Mouse (Mus musculus) mature B cell (primary cell): ENCODE measurements around the gene Synrg.

Source experiments
- in situ Hi-C: fragments of 300-500 bp; cut with MboI; formaldehyde crosslinking; loops from 2 replicates; pipeline ENCODE4 v1.14.3; 2019

Gene Synrg

DNA sequence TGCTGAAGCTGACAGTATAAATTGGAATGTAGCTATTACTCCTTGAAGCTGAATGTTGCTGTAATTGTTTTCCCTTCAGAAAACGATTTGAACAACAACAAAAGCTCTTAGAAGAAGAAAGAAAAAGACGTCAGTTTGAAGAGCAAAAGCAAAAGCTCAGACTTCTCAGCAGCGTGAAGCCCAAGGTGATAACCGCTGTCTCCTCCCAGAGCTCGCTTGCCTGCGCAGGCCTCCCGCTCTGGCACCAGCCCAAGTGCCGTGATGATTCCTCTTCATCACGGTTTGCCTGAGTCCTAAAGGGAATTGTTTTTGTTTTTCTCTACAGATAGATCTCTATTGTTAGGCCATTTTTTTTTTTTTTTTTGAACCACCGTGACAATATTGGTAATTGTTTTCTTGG, 17.1 kb downstream of the Synrg start:
- in situ Hi-C loops = no loop called here

DNA sequence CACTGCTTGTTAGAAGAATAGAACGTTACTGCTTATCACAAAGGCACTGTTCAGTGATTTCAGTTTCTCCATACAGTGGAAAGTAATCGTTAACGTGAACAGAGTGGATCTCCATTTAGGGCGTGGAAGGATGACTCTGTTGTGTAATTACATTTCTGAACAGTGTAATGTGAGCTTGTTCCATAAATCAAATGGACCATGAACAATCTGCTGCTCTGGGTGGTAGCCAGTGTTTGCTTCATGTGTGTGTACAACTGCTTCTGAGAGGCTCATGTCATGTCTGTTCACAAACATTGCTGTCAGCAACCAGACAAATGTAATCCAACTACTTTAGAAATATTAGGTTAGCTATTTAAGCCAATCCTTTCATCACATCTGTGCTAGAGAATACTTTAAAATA, 27.5 kb downstream of the Synrg start:
- in situ Hi-C loops = no loop called here

DNA sequence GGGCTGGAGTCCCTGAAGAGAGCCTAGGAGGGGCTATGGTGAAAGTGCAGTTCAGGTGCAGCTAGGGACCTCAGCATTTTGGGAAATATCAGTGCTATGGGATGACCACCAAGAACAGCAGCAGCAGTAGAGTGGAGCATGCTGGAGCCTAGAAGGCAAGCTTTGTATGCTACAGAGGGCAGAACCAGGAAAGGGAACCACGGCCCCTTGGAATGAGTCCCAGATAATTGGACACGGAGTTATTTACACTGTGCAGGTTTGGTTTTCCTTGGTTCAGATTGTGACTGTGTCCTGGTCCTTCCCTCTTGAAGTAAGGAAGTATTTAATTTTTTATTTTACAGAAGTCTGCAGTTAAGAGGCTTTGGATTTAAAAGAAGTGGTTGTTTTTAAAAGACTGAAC, 29.2 kb downstream of the Synrg start:
- in situ Hi-C loops = no loop called here

DNA sequence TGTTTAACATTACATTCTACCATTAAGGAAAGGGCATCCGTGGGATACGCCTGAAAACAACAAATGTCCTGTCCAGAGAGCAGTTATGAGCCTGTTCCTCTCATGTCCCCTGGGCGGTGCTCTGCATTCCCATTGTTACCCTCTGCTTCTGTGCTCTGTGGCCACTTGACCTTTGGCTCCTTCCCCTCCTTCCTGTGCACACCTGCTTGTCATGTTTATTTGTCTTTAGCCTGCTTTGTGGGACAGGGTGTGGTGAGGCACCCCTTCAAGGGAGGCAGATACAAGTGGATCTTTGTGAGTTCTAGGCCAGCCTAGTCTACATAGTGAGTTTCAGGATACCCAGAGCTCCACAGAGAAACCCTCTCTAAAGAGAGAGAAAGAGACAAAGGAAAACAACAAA, 30.3 kb downstream of the Synrg start:
- in situ Hi-C loops = no loop called here

DNA sequence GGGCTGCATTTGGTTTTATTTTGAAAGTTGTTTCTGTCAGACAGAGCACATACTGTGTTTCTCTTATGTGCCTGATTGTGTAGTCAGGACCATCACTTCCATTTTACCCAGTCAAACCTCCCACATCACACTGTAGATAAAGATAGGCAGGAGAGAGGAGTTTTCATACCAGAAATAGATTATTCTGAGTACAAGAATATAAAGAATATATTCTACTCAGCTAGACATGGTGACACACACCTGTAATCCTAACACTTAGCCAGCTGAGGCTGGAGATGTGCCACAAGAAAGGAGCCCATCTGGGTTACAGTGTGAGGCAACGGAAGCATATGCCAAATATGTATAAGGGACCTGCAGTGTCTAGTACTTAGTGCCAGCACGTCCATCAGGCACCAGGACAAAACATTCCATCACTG, 31.3 kb downstream of the Synrg start:
- in situ Hi-C loops = no loop called here

DNA sequence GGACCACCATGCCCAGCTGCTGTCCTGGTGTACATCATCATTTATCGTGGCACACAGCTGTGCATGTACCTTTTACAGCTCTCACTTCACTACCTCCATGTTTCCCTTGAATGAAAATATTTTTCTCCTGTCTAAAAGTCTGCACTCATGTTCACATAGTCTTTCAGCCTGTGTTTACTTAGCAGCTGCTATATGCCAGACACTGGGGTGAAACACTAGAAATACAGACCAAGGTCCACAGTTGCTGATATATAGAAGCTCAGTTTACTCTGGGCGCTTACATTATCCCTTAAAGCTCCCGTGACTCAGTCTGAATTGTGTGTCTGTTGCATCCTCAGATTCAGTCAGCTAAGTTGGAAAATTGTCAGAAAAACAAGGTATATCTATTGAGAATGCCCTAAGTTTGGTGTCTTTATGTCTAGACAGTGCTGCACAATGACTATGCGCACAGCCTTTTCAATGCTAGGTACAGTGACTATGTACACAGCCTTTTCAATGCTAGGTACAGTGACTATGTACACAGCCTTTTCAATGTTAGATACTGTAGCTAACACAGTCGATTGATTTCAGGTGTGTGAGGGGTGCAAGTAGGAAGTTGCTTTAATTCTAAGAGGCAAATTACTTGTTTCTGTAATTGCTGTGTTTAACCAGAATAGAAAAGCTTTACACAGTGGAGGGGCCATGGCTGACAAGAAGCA, 33.1 kb downstream of the Synrg start:
- in situ Hi-C loops = no loop called here

DNA sequence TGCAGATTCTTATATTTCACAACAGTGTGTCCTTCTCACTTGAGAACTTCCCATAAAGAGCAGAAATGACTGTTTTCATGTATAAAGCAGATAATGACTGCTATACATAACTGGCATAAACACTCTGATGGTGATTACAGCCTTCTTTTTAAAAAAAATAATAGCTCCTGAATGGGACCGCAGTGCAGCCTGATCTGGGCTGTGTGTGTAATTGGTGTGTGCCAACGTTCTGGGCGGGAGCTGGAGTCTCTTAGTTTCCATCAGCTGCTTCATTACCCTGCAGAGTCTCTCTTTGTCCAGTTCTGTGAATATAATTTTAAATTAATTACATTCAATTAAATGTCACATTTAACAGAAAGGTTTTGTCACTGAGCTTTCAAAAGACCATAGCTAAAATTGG, 34.8 kb downstream of the Synrg start:
- in situ Hi-C loops = no loop called here

DNA sequence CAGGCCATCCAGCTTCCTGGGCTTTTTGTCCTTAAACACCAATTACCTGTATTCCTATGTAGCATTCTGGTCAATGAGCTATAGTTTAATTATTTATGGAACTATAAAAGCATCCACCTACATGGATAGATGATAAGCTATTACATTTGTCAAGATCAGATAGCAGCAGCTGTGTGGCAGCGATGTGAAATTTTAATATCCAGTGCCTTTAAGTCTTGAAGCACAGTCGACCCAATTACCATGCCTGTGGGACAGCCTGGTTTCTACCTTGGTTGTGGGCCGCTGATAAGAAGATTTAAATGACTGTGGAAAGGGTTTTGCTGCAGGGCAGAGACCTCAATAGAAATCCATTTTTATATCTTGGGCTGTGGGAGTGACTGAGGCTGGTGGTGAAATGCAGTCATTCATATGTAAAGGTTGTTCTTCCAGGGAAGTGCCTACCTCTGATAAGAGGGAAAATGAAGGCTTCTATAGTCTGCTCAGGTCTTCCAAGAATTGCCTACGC, 35.2 kb downstream of the Synrg start:
- in situ Hi-C loops = no loop called here

DNA sequence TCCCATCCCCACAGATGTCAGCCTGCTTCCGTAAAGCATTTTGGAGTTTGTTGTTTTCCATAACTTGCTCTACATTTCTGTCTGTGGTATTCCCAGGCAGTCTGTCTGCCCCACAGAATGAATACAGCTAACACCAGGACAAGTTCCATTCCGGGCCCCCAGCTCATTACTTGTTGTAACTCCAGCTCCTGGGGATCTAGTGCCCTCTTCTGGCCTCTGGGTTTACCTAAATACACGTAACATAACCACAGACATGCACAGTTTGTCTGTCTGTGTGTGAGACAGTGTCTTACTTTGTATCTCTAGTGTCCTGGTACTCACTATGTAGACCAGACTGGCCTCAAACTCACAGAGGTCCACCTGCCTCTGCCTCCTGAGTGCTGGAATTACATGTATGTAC, 37.0 kb downstream of the Synrg start:
- in situ Hi-C loops = no loop called here

DNA sequence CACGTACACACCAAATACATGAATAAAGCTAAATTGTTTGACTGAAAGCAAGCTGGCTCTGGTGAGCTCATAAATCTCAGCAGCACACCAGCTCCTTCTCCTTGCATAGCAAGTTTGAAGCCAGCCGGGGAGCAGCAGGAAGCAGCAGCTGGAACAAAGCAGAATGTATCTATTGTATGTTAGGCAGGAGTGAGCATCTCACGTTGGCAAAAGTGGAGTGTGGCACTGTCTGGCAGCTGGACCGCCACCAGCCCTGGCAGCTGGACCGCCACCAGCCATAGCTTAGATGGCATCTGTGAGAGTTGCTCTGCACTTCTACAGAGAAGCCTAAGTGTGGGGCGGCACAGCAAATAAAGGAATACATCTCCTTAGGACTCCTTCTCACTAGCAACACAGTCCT, 39.8 kb downstream of the Synrg start:
- in situ Hi-C loops = no loop called here

DNA sequence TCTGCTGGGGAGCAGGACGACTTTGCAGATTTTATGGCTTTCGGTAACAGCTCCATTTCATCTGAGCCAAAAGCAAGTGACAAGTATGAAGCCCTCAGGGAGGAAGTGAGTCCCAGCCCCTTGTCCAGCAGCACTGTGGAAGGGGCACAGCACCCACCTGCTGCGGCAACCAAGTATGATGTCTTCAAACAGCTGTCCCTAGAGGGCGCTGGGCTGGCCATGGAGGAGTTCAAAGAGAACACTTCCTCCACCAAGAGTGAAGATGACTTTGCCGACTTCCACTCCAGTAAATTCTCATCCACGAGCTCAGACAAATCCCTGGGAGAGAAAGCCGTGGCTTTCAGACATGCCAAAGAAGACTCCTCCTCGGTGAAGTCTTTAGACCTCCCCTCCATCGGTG, 44.8 kb downstream of the Synrg start:
- in situ Hi-C loops = no loop called here

DNA sequence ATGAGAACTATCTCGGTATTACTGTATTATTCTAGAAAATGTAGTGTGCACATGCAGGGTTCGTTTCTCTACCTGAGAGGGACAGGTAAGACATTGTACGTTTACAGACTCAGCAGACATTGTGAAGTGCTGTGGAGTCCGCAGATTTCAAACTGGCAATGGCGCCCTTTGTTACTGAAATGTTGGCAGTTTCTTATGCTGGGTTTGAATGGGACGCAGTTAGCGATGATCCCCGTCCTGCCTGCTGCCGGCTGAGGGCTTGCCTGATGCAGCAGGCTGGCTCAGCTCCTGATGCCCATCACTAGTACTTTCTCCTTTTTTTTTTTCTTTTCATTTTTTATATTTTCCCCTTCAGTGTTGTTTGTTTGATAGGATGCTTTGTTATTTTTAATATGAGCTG, 46.2 kb downstream of the Synrg start:
- in situ Hi-C loops = no loop called here

DNA sequence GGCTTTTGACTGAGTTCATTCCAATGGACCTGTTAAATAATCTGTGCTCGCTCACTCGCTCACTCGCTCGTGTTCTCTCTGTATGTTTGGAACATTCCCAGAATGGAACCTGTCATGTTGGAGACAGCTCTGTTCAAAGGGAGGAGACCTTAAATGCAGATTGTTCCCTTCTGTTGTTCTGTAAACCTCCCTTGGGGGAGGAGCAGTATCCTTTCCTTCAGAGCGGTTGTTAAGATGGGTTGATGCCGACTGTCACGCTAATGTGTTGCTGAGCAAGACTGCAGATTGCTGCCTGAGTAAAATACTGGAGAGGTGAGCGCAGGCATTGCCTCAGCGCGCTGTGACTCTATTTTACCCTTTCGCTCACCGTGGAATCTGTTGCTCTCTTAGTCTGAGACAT, 46.8 kb downstream of the Synrg start:
- in situ Hi-C loops = no loop called here

DNA sequence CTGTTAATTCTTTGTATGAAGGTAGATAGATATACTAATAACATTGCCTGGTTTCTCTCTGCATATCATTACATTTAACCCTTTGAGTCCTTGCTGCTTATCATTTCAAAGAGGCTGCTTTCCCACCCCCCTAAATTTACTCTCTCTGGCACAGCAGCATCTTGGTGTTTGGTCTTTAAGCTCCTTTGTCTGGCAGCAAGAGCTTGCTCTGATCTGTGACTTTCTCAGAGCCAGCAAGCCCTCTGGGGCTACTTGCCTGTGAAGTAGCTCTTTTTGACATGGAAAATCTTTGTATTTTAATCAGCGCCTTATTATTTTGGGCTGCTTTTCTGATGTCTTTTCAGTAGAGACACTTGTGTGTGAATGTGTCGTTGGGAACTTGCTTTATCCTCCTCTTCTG, 47.3 kb downstream of the Synrg start:
- in situ Hi-C loops = no loop called here

DNA sequence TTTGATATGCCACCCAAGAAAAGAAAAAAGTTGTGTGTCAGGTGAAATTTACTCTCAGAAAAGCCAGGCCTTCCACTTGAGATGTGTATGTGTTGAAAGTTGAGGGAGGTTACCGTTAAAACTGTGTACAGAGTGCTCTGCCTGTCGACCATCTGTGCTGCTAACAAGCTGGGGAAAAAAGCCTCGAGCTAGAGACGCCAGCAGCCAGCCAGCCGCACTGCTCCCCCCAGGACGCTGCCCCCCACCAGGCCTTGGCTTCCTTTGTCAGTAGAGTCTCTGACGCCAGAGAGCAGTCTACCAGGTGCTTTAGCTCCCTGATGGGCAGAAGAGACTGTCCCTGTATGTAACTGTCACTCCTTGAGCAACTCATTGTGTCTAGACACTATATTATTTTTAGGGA, 48.9 kb downstream of the Synrg start:
- in situ Hi-C loops = no loop called here

DNA sequence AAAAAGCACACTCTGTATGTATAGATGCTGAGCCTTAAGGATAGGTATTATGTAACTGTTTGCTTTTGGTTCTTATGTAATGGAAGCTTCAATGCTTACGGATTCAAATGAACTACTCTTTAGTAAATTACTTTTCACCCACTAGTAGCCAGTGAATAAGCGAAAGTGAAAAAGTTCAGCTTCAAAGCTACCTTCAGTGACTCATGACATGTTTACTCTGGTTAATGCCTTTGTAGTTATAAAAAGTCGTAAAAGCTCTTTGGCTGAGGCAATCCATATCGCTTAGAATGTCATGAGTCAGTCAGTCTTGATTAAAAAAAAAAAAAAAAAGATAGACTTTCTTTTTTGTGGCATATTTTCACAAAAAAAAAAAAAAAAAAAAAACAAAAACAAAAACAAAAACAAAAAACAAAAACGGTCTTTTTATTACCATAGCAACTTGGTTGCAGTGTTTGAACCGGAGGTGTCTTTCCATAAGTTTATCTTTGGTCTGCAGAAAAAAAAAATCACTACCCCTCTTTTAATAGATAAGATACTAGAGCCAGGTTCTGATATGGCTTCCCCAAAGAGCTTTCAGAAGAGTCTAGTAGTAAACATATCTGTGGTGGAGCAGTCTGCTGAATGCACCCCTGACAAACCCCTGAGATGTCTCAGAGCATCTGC, 52.0 kb downstream of the Synrg start:
- in situ Hi-C loops = no loop called here

DNA sequence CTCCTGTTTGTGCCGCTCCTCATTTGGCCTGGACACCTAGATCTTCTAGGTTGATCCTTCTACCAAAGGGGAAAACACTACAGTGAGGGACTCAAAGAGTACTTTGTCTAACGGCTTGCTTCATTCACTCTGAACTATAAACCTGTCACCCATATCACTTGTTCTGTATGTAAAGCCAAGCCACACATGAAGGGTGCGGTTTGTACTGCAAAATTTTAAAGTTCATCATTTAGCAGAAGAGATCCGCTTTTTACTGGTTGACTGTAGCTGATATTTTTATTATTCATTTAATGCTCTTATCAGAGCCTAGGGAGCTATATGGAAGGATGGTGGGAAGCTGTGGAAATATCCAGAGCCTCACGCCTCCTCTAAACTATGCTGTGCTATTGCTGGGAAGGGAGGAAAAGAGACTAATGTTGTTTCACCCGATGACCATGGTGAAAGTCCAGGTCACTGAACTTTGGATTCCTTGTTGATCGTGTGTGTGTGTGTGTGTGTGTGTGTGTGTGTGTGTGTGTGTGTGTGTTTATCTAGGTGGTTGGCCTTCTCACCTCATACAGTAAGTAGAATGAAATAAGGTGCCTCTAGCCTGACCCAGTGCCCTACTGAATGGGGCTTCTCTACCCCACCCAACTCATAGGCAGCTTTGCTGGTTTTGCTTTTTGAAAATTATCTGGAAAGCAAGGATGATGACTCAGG, 52.7 kb downstream of the Synrg start:
- in situ Hi-C loops = no loop called here

DNA sequence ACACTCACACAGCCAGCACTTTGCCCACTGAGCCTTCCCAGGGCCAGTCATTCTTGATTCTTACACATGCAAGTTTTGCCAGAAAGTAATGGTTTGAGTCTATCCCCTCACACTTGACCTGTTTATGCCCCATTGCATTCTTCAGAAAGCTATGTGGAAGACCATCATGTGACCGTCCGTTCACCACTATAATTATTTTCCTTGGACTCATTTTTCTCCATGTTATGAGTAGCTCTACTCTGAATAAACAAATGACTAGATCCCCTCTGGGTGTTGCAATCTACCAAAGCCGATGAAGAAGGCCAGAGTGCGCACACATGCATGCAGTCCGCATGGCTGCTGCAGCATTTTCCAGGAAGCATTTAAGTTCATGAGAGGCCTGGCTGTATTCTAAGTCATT, 63.0 kb downstream of the Synrg start:
- in situ Hi-C loops = no loop called here

DNA sequence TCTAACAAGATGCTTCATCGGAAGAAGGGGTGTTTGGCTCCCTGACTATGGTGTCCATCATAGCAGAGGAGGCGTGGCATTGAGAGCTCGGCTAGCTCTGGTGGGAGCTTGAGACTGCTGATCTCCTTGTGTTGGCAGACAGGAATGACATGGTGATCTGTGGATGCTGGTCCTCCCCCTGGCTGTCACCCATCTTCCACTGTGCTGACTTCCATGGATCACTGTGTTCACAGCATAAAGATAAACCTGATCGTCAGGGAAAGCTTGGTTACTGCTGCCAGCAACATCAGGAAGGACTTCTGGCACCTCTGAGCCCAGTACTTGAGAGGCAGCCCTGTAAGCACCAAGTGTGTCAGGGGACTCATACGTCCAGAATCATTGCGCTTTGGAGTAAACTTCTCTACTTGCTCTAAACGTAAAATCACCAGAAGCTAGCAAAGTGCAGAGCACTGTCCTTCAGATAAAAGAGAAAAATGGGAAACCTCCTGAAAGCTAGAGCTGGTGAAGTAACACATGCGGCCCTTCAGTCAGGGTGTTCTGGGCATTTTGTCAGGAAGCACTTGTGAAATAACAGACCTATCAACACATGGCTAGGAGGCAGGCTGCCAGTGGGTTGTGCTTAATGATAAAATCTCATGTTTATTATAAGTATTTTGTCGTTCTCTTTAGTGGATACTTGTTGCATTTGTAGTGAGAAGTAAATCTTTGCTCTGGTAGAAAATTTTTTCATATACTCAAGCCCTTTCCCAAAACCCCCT, 64.2 kb downstream of the Synrg start:
- in situ Hi-C loops = no loop called here

DNA sequence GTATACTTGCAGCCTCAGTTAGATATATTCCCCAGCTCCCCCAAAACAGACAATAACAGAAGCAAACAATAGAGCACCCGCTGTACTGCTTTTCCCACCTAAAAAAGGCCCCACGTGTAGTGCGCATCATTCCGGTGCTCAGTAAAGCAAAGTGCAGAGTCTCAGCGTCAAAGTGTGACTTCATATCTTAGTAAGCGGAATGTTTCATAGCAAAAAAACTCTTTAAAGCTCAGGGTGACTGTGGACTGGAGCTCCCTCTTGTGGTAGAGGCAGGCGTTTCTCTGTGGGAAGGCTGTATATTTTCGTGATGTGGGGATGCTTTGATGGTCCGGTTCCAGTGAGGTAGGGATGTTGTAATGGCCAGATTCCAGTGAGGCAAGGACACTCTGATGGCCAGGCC, 67.7 kb downstream of the Synrg start:
- in situ Hi-C loops = no loop called here

DNA sequence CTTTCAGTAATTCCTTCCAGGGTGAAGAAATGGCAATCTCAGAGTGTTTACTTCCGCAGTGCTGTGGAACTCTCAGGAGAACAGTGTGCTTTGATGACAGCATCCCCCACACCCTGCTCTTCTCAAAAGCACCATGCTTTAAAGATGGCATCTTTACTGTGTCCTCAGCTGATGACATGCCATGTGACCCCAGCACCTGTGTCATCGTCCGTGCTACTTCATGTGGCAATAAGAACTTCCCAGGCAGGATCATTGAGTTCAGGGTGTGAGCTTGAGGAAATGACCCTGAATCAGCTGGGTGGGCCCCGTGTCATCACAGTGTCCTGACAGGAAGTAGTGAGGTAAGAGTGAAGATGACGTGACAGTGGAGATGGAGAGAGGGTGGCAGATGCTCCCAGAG, 68.3 kb downstream of the Synrg start:
- in situ Hi-C loops = no loop called here

DNA sequence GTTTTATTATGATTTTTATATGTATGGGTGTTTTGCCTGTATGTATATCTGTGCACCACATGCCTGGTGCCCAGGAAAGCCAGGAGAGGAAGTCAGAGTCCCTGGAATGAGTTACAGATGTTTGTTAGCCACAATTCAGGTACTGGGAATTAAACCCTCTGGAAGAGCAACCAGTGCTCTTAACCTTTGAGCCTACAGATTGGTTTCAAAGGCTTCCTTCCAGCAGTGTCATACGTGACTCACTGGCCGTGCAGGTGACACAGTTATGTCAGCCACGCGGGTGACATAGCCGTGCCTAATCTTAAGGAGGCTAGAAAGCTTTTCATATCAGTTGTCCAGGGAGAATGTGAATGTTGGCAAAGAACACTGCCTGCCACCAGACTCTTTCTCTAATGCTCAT, 69.4 kb downstream of the Synrg start:
- in situ Hi-C loops = no loop called here
